Mouse (Mus musculus) mouse embryonic stem cell (cell line): ENCODE data around the gene Cmtm4.
"Not testable (repeated sequence)": the region's sequence is repeated elsewhere in the genome, so short reads cannot be mapped to it uniquely, and the experiment has no call there.

Experiments used
- in situ Hi-C, 2 experiments: fragments of 300-500 bp; cut with MboI; formaldehyde crosslinking; loops; 1 replicate in 1 of 2; 3 replicates in 1 of 2; pipeline ENCODE4 v1.14.3; 2019 to 2020; ENCODE audit warnings: low sequenced_read_pairs in 2 of 2, low pct_unique_long_range_greater_than_20kb in 1 of 2, mixed read lengths in 1 of 2; ENCODE audit not compliant: unreplicated experiment in 1 of 2

Gene Cmtm4

GRCm38 (mm10) chr8:104309441-104310155 is 86.0 kb downstream of the Cmtm4 start, which contains the start of the genes Gm45711 and Cmtm1:
Gene Gm45711, minus strand, starts transcription at chr8:104310081.
Gene Cmtm1, minus strand, starts transcription at chr8:104310145.
- in situ Hi-C loops: not testable (repeated sequence)

- in situ Hi-C loops: not testable (repeated sequence)
These were observed 87.3 kb downstream of the Cmtm4 start for GRCm38 (mm10) chr8:104308341-104308740.

- in situ Hi-C loops: no loop called here
These were observed 90.6 kb downstream of the Cmtm4 start for GRCm38 (mm10) chr8:104304962-104305361.

- in situ Hi-C loops: not testable (repeated sequence)
These were observed 93.1 kb downstream of the Cmtm4 start for GRCm38 (mm10) chr8:104302536-104302935.

- in situ Hi-C loops: not testable (repeated sequence)
These were observed 94.0 kb downstream of the Cmtm4 start for GRCm38 (mm10) chr8:104301577-104301976.
